Mouse (Mus musculus) limb, embryonic 14.5 days (tissue): ENCODE results near the gene Vwa7. TPM values are rescaled to one million over a fixed set of nuclear protein-coding genes. Genes with fewer than 3 reads are reported as not detected.

Source experiments
- ATAC-seq: fragments of 200-750 bp; cut with Nextera tagmentation; 2 replicates; pipeline ENCODE4 v1.8.0; 2017; ENCODE audit warnings: low read depth, moderate number of reproducible peaks, moderate TSS enrichment; ENCODE audit not compliant: low FRiP score
- DNase-seq: peaks from one replicate; pipeline ENCODE4 v3.0.0-alpha.2; 2015; ENCODE audit warnings: low spot score
- H3K27ac ChIP-seq: fragments of 300-500 bp; sonication (generic); replicated peaks from 2 replicates; pipeline ENCODE4 v1.5.1; 2014; ENCODE audit warnings: low read depth, mild to moderate bottlenecking, low read length, moderate library complexity, mixed read lengths
- H3K27me3 ChIP-seq: fragments of 300-500 bp; sonication (generic); 2 replicates; pipeline ENCODE4 v1.6.1; 2014; ENCODE audit warnings: low read length, mixed read lengths; ENCODE audit not compliant: control insufficient read depth, insufficient read depth
- H3K36me3 ChIP-seq: fragments of 300-500 bp; sonication (generic); 2 replicates; pipeline ENCODE4 v1.6.1; 2014; ENCODE audit warnings: mild to moderate bottlenecking, low read length, moderate library complexity, mixed read lengths; ENCODE audit not compliant: control insufficient read depth, insufficient read depth
- H3K4me1 ChIP-seq: fragments of 300-500 bp; sonication (generic); 2 replicates; pipeline ENCODE4 v1.6.1; 2014; ENCODE audit warnings: antibody characterized with exemption, low read length, mixed read lengths; ENCODE audit not compliant: control insufficient read depth, insufficient read depth
- H3K4me2 ChIP-seq: fragments of 300-500 bp; sonication (generic); replicated peaks from 2 replicates; pipeline ENCODE4 v1.6.1; 2014; ENCODE audit warnings: low read depth, mild to moderate bottlenecking, low read length, moderate library complexity; ENCODE audit not compliant: severe bottlenecking
- H3K4me3 ChIP-seq: fragments of 300-500 bp; sonication (generic); replicated peaks from 2 replicates; pipeline ENCODE4 v1.5.1; 2014; ENCODE audit warnings: low read length
- H3K9ac ChIP-seq: fragments of 300-500 bp; sonication (generic); 2 replicates; pipeline ENCODE4 v1.6.1; 2014; ENCODE audit warnings: mild to moderate bottlenecking, low read depth, low read length, moderate library complexity; ENCODE audit not compliant: severe bottlenecking
- H3K9me3 ChIP-seq: fragments of 300-500 bp; sonication (generic); 2 replicates; pipeline ENCODE4 v1.6.1; 2016; ENCODE audit warnings: low read length; ENCODE audit not compliant: control insufficient read depth
- POLR2A ChIP-seq: fragments of 200-500 bp; IDR thresholded peaks from 2 replicates; pipeline ENCODE4 v1.8.0; 2012; ENCODE audit warnings: inconsistent platforms, mild to moderate bottlenecking, moderate library complexity, borderline replicate concordance; ENCODE audit not compliant: insufficient read depth, insufficient read length; ENCODE audit errors: extremely low read depth
- WGBS: fragments of 180-500 bp; shearing (Covaris S2); extraction: QIAGEN DNeasy Blood & Tissue Kit; methylation state at CpG from one replicate; pipeline ENCODE4 v1.1.7; 2014; 5-methylcytosine and 5-hydroxymethylcytosine counted together
- polyA plus RNA-seq, 2 experiments: library from polyadenylated mRNA; depleted of rRNA in 1 of 2; stranded (reverse) in 1 of 2; unstranded in 1 of 2; fragments of >200 nt; fragmentation: Nextera tagmentation in 1 of 2; extraction: Ambion mirVana in 1 of 2; gene quantifications; 2 replicates each; pipeline versions ENCODE4 v1.2.1 to v1.2.3; 2012 to 2014

The Vwa7 gene
- polyA plus RNA-seq, 2 experiments = 0.15 to 0.64 TPM

- peak; percentile 86 for DNase-seq
- H3K9me3 ChIP-seq = no peaks in the 10 kb centered on the region
- peaks cover 18% of the 10 kb centered on the region for H3K4me1 ChIP-seq
- H3K9ac ChIP-seq = peak within 1 kb of the TSS; percentile 78
- ATAC-seq = peak; percentile 89
- H3K27me3 ChIP-seq = no peaks in the 10 kb centered on the region
- no peak for TF ChIP-seq POLR2A
- under 1% methylated on average over 52 of the region's 83 CpGs for WGBS
- peaks cover 29% of the 10 kb centered on the region for H3K36me3 ChIP-seq
- H3K4me3 ChIP-seq = peak within 1 kb of the TSS; percentile 91
- H3K4me2 ChIP-seq = peak within 1 kb of the TSS; percentile 88
- peak within 1 kb of the TSS; percentile 99 for H3K27ac ChIP-seq
Measured at GRCm38 (mm10) chr17:35000717-35001451, 15.5 kb upstream of the Vwa7 start, which contains the start of gene Vars. TSS of gene Vars (plus strand) at chr17:35000987.

- Histone ChIP-seq H3K4me1 (peaks cover 18% of the 10 kb centered on the region), H3K36me3 (peaks cover 34% of the 10 kb centered on the region), H3K9me3 (no peaks in the 10 kb centered on the region), H3K9ac (peak overlapping the region; percentile 78), H3K27me3 (no peaks in the 10 kb centered on the region), H3K4me2 (peak overlapping the region; percentile 88), H3K4me3 (peak overlapping the region; percentile 91), H3K27ac (peak overlapping the region; percentile 99)
- DNase-seq = peak; percentile 35
- no peak; the same call in 1 of the 2 replicates for ATAC-seq
- under 1% methylated on average over 35 of the region's 35 CpGs for WGBS
- no peak for TF ChIP-seq POLR2A
Measured at GRCm38 (mm10) chr17:35001452-35002152, 14.8 kb upstream of the Vwa7 start.

- H3K9ac ChIP-seq = peak overlapping the region; percentile 78
- peaks cover 16% of the 10 kb centered on the region for H3K4me1 ChIP-seq
- ATAC-seq = no peak
- H3K27me3 ChIP-seq = no peaks in the 10 kb centered on the region
- DNase-seq = no peak
- H3K9me3 ChIP-seq = no peaks in the 10 kb centered on the region
- H3K4me3 ChIP-seq = peak overlapping the region; percentile 91
- H3K36me3 ChIP-seq = peaks cover 42% of the 10 kb centered on the region
- TF ChIP-seq POLR2A = no peak
- 6% methylated on average over 12 of the region's 12 CpGs for whole genome bisulfite sequencing
- peak overlapping the region; percentile 88 for H3K4me2 ChIP-seq
- peak overlapping the region; percentile 99 for H3K27ac ChIP-seq
Measured at GRCm38 (mm10) chr17:35002153-35002865, 14.1 kb upstream of the Vwa7 start.

- Histone ChIP-seq H3K9ac (peak overlapping the region; percentile 78), H3K27me3 (no peaks in the 10 kb centered on the region), H3K4me1 (peaks cover 16% of the 10 kb centered on the region), H3K4me2 (peak overlapping the region; percentile 88), H3K4me3 (peak overlapping the region; percentile 91), H3K27ac (no peak overlapping the region), H3K9me3 (no peaks in the 10 kb centered on the region), H3K36me3 (peaks cover 43% of the 10 kb centered on the region)
- ATAC-seq (no peak), DNase-seq (no peak)
- WGBS = 64% methylated on average over 9 of the region's 9 CpGs
- no peak for TF ChIP-seq POLR2A
Measured at GRCm38 (mm10) chr17:35003022-35003838, 13.1 kb upstream of the Vwa7 start.
